Mouse (Mus musculus): ENCODE results near the gene Zfp619. TPM values are rescaled to one million over a fixed set of nuclear protein-coding genes. Genes with fewer than 3 reads are reported as not detected.

The Zfp619 gene
- polyA plus RNA-seq, 1 experiment from 2014 or later = 1.4 TPM

- H3K27ac ChIP-seq = no peak overlapping the region
- no peaks in the 10 kb centered on the region for H3K4me1 ChIP-seq (replicated peaks; ENCODE audit: insufficient read depth, low read length)
- H3K27me3 ChIP-seq (ENCODE audit: insufficient read depth, low read length) = no peaks in the 10 kb centered on the region
- H3K9ac ChIP-seq (ENCODE audit: low read depth, low read length) = no peak overlapping the region
- H3K4me3 ChIP-seq (replicated peaks; ENCODE audit: low read depth, low read length) = no peak overlapping the region
- no peak for DNase-seq (ENCODE audit: low spot score)
- no peak overlapping the region for H3K4me2 ChIP-seq (ENCODE audit: low read length)
- WGBS = 92% methylated on average over 1 of the region's 1 CpGs
- H3K36me3 ChIP-seq (ENCODE audit: insufficient read depth, low read length) = no peaks in the 10 kb centered on the region
- no peak for TF ChIP-seq CTCF (IDR thresholded peaks at IDR 0.05; ENCODE audit: low read depth)
- H3K9me3 ChIP-seq (replicated peaks; ENCODE audit: low read length) = no peaks in the 10 kb centered on the region
- ATAC-seq (replicated peaks; ENCODE audit: low FRiP score, low read depth) = no peak
Measured at GRCm38 (mm10) chr7:39504100-39504499, 13.5 kb upstream of the Zfp619 start.

DNA sequence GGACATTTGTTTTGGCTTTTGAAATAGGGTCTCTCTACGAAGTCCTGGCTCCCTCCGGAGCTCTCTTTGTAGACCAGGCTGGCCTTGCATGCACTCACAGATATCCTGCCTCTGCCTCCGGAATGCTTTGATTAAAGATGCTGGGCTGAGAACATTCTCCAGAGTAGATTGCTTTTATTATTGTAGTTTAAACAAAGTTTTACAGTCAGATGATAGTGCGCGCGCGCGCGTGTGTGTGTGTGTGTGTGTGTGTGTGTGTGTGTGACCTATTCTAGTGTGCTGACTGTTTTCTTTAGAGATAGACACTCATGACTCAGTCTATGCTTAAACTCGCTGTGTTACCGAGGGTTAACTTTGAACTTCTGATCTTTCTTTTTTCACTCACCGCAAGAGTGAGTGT lies 796 bp downstream of the Zfp619 start:
- H3K36me3 ChIP-seq (ENCODE audit: insufficient read depth, low read length) = no peaks in the 10 kb centered on the region
- H3K4me1 ChIP-seq (replicated peaks; ENCODE audit: insufficient read depth, low read length) = no peaks in the 10 kb centered on the region
- H3K4me2 ChIP-seq (ENCODE audit: low read length) = peak overlapping the region; percentile 72
- H3K27me3 ChIP-seq (ENCODE audit: insufficient read depth, low read length) = no peaks in the 10 kb centered on the region
- no peak overlapping the region for H3K27ac ChIP-seq
- 0 out of 2 replicates have a peak overlapping the region, but pooled peaks have one; percentile 19 for H3K9ac ChIP-seq (ENCODE audit: low read depth, low read length)
- H3K9me3 ChIP-seq (replicated peaks; ENCODE audit: low read length) = no peaks in the 10 kb centered on the region
- peak overlapping the region; percentile 48; the same call in 1 of the 2 replicates for H3K4me3 ChIP-seq (replicated peaks; ENCODE audit: low read depth, low read length)
- 83% methylated on average over 12 of the region's 12 CpGs for WGBS
- peak; percentile 40 for DNase-seq (ENCODE audit: low spot score)
- ATAC-seq (replicated peaks; ENCODE audit: low FRiP score, low read depth) = no peak
- no peak for TF ChIP-seq CTCF (IDR thresholded peaks at IDR 0.05; ENCODE audit: low read depth)

- no peak for DNase-seq (ENCODE audit: low spot score)
- H3K4me2 ChIP-seq (ENCODE audit: low read length) = no peak overlapping the region
- 89% methylated on average over 1 of the region's 1 CpGs for WGBS
- no peak overlapping the region for H3K27ac ChIP-seq
- no peak overlapping the region for H3K4me3 ChIP-seq (replicated peaks; ENCODE audit: low read depth, low read length)
- no peaks in the 10 kb centered on the region for H3K36me3 ChIP-seq (ENCODE audit: insufficient read depth, low read length)
- H3K9me3 ChIP-seq (replicated peaks; ENCODE audit: low read length) = no peaks in the 10 kb centered on the region
- H3K27me3 ChIP-seq (ENCODE audit: insufficient read depth, low read length) = no peaks in the 10 kb centered on the region
- no peak for TF ChIP-seq CTCF (IDR thresholded peaks at IDR 0.05; ENCODE audit: low read depth)
- H3K9ac ChIP-seq (ENCODE audit: low read depth, low read length) = no peak overlapping the region
- ATAC-seq (replicated peaks; ENCODE audit: low FRiP score, low read depth) = no peak
- no peaks in the 10 kb centered on the region for H3K4me1 ChIP-seq (replicated peaks; ENCODE audit: insufficient read depth, low read length)
Measured at GRCm38 (mm10) chr7:39523703-39524424, 6.3 kb downstream of the Zfp619 start.

GRCm38 (mm10) chr7:39543151-39543550 lies 25.6 kb downstream of the Zfp619 start:
- peak; percentile 85 for DNase-seq (ENCODE audit: low spot score)
- Histone ChIP-seq H3K9ac (ENCODE audit: low read depth, low read length) (no peak overlapping the region), H3K9me3 (replicated peaks; ENCODE audit: low read length) (no peaks in the 10 kb centered on the region), H3K27ac (0 out of 2 replicates have a peak overlapping the region, but pooled peaks have one; percentile 96), H3K27me3 (ENCODE audit: insufficient read depth, low read length) (no peaks in the 10 kb centered on the region), H3K4me1 (replicated peaks; ENCODE audit: insufficient read depth, low read length) (no peaks in the 10 kb centered on the region), H3K36me3 (ENCODE audit: insufficient read depth, low read length) (no peaks in the 10 kb centered on the region), H3K4me2 (ENCODE audit: low read length) (no peak overlapping the region), H3K4me3 (replicated peaks; ENCODE audit: low read depth, low read length) (no peak overlapping the region)
- TF ChIP-seq CTCF (IDR thresholded peaks at IDR 0.05; ENCODE audit: low read depth) = no peak
- 48% methylated on average over 1 of the region's 1 CpGs for WGBS
- peak; percentile 11; the same call in 1 of the 2 replicates for ATAC-seq (replicated peaks; ENCODE audit: low FRiP score, low read depth)

DNA sequence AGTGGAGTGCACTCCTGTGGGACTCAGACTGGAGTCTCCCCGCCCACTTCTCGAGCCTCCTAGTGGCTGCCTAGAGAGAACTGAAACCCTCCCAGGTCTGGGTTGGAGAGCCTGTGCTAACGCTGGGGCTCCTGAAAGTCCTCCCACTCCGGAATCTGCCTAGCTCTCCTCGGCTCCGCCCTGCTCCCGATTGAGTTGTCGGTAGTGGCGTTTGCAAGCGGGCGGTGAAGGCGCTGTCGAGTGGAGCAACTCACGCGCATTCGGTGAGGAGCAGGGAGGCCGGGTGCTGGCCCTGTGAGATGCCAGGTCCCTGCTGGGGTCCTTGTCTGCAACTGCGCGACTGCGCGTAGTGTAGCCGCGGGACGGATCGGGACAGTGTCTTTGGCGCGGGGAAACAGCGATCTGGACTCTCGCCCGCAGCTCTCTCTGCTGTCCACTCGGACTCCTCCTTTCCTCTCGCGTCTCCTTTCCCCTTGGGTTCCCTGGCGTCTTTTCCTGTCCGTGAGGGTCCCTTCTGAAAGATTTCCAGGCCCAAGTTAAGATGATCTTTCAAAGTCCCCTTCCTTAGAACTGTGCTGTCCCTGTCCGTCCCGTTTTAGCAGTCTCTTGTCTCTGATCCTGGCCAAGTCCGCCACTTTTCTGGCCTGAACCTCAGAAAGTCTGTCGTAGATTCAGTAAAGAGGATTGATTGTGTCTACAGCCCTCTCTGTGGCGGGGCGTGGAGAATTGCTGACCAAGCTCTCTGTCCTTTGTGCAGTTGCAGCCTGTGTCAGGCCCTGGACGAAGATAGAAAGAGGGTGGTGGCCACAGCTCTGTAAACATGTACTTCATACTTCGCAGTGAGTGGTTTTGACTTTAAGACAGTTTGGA lies 26.9 kb downstream of the Zfp619 start:
- ATAC-seq (replicated peaks; ENCODE audit: low FRiP score, low read depth) (peak; percentile 97), DNase-seq (ENCODE audit: low spot score) (peak; percentile 98)
- no peaks in the 10 kb centered on the region for H3K9me3 ChIP-seq (replicated peaks; ENCODE audit: low read length)
- peak overlapping the region; percentile 87 for H3K9ac ChIP-seq (ENCODE audit: low read depth, low read length)
- H3K4me1 ChIP-seq (replicated peaks; ENCODE audit: insufficient read depth, low read length) = no peaks in the 10 kb centered on the region
- peak overlapping the region; percentile 96 for H3K27ac ChIP-seq
- no peaks in the 10 kb centered on the region for H3K27me3 ChIP-seq (ENCODE audit: insufficient read depth, low read length)
- WGBS = under 1% methylated on average over 43 of the region's 43 CpGs
- H3K4me2 ChIP-seq (ENCODE audit: low read length) = peak overlapping the region; percentile 82
- peak overlapping the region; percentile 68 for H3K4me3 ChIP-seq (replicated peaks; ENCODE audit: low read depth, low read length)
- no peaks in the 10 kb centered on the region for H3K36me3 ChIP-seq (ENCODE audit: insufficient read depth, low read length)
- peak; percentile 62 for TF ChIP-seq CTCF (IDR thresholded peaks at IDR 0.05; ENCODE audit: low read depth)

GRCm38 (mm10) chr7:39545134-39545533 lies 27.6 kb downstream of the Zfp619 start:
- Histone ChIP-seq H3K4me1 (replicated peaks; ENCODE audit: insufficient read depth, low read length) (no peaks in the 10 kb centered on the region), H3K9me3 (replicated peaks; ENCODE audit: low read length) (no peaks in the 10 kb centered on the region), H3K4me3 (replicated peaks; ENCODE audit: low read depth, low read length) (peak overlapping the region; percentile 68), H3K9ac (ENCODE audit: low read depth, low read length) (peak overlapping the region; percentile 87), H3K4me2 (ENCODE audit: low read length) (peak overlapping the region; percentile 82), H3K27me3 (ENCODE audit: insufficient read depth, low read length) (no peaks in the 10 kb centered on the region), H3K27ac (peak overlapping the region; percentile 96), H3K36me3 (ENCODE audit: insufficient read depth, low read length) (no peaks in the 10 kb centered on the region)
- 25% methylated on average over 10 of the region's 10 CpGs for WGBS
- no peak for TF ChIP-seq CTCF (IDR thresholded peaks at IDR 0.05; ENCODE audit: low read depth)
- DNase-seq (ENCODE audit: low spot score) (no peak), ATAC-seq (replicated peaks; ENCODE audit: low FRiP score, low read depth) (no peak)

All from kidney, postnatal 0 days (tissue).